Mouse (Mus musculus) v-Abl transformed pro-B cells (cell line): ENCODE data around the gene Ntrk2.

ENCODE experiments used
- in situ Hi-C, 2 experiments: fragments of 400-800 bp; cut with MboI; formaldehyde crosslinking; loops; one replicate each; pipeline ENCODE4 v1.15.1; 2025; ENCODE audit not compliant: unreplicated experiment in 2 of 2

Gene Ntrk2

DNA sequence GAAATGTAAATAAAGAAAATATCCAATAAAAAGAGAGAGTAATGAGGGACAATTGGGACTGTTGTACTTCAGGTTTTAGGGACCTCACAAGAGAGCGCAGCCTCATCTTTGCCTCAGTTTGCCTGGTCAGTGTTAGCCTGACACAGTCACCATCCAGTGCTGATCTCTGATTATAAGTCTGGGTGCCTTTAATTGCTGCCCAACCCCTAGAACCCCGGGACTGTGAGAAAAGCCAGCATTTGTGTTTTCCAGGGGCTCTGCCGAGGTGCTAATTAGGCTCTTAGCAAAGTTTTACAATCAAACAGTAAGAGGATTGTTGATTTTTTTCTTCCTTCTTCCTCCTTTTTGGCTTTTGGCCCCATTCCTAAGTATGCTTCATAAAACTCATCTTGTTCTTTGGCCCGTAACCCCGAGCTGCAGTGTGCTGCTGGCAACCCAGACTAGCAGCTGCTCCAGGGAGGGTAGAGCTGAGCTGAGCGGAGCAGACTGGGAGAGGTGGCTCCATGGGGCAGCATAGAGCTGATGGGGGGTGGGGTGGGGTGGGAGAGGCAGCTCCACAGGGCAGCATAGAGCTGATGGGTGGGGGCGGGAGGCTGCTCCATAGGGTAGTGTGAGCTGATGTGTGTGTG lies 34.5 kb downstream of the Ntrk2 start:
- in situ Hi-C loops, result no loop called here

DNA sequence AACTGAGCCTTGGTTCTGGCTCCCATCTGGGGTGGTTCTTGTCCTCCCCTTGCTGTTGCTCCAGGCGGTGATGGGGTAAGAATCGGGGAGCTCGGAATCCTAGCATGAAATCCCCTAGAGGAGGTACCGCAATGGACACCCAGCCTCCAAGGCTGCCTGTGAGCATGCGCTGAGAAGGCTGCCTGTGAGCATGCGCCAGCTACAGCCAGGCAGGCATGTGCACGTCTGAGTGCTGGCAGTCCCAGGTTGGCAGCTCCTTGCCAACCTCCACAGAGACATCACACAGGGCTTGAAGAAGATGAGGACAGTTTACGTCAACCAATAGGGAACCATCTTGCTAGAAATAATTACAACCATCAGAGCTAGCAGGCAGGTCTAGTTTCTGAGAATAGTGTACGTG lies 37.5 kb downstream of the Ntrk2 start:
- in situ Hi-C loops, result no loop called here

DNA sequence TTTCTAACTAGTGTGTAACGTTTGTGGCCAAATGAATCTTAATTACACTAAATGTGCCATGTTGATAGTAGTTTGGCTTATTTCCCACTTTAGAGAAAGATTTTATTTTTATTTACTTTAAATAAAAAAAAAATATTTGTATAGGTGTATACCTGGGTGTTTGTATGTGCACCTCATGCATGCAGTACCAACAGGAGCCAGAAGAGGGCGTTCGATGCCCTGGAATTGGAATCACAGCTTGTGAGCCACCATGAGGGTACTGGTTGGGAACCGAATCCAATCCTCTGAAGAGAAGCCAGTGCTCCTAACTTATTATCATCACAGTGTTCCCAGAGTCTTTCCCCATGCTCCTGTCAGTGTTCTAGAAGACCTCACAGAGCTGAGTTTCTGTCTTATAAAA lies 42.2 kb downstream of the Ntrk2 start:
- in situ Hi-C loops, result no loop called here

DNA sequence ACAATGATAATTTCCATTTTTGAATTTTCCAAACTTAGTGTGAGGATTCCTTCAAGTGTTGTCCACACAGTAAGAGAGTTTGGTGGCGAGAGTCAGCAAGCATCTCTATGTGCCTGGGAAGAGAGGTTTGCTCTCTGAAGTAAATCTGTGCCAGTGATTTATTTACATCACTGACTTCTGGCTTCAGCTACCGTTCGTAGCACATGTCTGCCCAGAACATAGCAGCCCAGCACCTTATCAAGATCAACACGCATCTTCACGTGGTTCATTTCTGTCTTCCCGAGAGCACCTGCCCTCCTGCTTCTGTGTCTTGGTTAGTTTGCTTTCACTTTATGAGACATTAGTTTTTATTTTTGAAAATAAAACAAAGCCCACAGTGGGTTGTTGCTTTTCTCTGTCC lies 47.3 kb downstream of the Ntrk2 start:
- in situ Hi-C loops, result no loop called here

DNA sequence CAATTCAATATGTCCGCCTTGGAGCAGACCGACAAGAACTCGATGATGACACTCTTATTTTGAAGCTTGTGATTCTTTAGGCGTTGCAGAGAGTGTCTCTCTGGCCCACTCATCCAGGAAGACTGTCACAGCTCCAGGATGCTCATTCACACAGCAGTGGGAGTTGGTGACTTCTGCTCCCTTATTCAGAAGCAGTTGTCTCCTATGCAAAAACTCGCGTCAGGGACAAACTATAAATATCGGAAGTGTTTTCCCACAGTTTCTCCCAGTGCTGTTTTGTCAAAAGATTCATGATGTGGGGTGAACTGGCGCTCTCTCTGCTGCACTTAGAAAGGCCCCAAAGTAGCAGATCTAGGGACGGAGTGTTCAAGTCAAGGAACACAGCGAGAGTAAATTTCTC lies 59.9 kb downstream of the Ntrk2 start:
- in situ Hi-C loops, result no loop called here

DNA sequence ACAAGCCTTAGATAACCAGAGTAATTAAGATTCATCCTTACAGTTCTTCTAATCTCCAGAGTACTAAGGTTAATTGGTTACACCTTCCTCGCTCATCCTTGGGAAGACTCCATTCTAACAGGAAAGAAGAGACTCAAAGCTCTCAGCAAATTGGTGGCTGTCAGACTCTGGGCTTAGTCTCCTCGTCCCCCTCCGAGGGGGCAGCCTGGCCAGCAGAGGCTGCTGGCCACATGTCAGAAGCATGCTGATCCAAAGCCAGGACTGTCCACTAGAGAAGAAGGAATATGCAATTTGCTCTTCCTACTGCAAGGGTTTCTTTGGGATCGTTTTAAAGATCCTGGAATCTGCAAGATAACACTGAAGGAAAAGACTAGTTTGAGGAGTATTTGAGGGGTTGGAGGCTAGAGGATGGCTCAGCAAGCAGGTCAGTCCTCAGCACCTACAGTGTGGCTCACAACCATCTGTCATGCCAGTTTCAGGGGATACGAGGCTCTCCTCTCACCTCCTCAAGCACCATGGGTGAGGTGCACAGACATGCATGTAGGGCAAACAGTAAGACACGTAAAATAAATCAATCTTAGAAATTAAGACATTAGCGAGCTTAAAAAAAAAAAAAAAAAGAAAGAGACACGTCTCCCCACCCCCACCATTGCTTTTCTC lies 60.5 kb downstream of the Ntrk2 start:
- in situ Hi-C loops, result no loop called here

DNA sequence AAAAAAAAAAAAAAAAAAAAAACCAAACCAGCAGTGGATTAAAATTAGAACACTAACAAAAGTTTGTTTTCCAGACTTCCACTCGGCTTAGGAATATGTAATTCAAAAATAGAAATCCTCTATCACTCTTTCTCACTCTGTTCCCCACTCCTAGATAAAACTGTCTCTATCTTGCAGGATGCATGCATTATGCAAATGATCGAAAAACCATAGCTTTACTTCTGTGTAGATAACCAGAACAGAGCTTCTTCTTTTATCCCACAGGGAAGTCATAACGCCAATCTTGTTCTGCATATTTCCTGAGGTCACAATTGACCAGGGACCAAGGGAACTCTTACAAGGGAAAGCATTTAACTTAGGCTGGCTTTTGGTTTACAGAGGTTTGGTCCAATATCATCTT lies 76.1 kb downstream of the Ntrk2 start:
- in situ Hi-C loops, result no loop called here

DNA sequence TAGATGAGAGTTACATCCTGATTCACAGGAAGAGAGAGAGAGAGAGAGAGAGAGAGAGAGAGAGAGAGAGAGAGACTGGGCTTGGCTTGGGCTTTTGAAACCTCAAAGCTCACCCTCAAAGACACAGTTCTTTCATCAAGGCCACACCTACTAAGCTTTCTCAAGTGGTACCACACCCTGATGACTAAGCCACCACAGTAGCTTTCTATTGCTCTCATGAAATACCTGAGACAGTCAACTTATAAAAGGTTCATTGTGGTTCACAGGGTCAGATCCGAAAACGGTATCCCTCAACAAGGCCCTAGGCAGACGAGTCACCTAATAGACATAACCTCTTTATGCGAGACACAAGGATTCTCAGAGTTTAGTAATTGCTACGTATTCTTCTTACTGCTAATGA lies 76.5 kb downstream of the Ntrk2 start:
- in situ Hi-C loops, result no loop called here

DNA sequence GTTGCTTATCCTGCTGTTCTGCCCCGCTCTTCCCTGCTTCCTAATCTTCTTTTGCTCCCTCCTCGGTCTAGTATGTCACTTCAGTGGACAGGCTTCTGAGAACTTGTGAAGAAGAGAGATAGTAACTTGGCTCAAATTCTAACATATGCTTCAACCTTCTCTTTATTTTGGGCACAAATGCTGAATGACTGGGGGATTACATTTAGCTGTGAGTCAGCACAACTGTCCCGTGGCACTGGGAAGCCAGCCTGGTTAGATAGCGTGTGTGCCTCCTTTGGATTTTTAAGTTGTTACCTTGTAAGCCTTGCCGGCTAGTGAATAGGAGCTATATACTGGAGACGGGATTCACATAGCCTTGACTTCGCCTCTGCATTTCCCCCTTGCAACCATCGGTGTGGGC lies 79.7 kb downstream of the Ntrk2 start:
- in situ Hi-C loops, result no loop called here

DNA sequence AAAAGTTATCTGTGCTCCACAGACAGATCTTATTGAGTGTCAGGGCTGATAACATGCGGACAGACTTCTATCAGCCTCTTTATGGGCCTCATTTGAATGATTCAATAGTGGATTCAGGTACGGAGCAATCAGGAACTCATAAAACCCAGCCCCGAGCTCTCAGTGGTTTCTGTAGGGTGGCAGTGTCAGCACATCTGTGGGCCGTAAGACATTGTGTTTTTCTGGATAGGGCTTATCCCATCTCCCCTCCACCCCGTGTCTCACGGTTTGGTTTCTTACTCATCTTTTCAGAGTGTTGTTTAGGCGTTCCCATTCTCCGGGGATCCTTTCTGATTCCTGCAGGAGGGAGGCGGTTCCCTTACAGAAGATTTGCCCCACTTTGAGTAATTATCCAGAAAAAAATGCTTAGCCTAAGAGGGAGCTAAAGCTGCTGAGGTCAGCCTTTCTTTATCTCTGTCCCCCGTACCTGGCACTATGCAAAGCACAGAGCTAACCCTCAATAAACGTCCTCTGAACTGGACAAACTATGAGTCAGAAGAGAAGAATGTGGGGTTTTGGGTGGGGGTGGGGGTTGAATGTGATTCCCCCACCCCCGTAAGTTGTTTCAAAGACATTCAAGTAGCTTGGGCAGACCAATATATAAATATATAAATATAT lies 90.0 kb downstream of the Ntrk2 start:
- in situ Hi-C loops, result no loop called here

DNA sequence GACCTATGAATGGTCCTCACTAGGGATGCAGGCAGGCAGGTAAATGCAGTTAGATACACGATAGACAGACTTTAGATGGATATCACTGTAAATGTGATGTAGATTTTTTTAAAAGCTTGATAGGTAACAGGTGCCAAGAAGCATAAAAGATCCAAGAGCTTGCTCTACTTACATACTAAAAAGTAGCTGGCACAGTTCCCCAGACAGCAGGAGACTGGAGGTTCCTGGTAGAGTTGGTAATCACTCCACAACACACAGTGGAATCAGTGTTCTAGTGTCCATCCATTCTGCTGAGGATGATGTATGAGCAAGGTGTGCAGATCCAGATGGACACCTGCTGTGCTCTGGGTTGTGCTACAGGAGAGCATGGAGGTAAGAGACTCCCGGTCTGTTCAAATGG lies 93.0 kb downstream of the Ntrk2 start:
- in situ Hi-C loops, result no loop called here

DNA sequence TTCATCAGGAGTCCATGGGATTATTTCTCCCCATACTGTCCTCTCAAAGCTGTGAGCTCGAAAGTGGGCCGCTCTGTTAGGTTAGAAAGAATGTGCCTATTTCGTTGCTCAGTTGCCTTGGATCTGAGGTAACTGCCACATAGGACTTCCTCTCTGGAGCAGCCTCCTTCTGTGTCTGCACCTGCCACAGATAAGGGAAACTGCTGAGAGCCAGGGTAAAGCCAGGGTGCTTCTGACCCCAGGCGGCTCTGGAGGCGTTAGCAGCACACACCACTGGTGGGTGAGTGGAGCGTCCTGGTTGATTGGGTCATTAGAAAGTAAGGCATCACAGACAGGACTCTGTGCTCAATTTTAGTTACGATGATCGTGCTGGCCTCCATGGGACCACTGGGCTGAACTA lies 95.9 kb downstream of the Ntrk2 start:
- in situ Hi-C loops, result no loop called here

DNA sequence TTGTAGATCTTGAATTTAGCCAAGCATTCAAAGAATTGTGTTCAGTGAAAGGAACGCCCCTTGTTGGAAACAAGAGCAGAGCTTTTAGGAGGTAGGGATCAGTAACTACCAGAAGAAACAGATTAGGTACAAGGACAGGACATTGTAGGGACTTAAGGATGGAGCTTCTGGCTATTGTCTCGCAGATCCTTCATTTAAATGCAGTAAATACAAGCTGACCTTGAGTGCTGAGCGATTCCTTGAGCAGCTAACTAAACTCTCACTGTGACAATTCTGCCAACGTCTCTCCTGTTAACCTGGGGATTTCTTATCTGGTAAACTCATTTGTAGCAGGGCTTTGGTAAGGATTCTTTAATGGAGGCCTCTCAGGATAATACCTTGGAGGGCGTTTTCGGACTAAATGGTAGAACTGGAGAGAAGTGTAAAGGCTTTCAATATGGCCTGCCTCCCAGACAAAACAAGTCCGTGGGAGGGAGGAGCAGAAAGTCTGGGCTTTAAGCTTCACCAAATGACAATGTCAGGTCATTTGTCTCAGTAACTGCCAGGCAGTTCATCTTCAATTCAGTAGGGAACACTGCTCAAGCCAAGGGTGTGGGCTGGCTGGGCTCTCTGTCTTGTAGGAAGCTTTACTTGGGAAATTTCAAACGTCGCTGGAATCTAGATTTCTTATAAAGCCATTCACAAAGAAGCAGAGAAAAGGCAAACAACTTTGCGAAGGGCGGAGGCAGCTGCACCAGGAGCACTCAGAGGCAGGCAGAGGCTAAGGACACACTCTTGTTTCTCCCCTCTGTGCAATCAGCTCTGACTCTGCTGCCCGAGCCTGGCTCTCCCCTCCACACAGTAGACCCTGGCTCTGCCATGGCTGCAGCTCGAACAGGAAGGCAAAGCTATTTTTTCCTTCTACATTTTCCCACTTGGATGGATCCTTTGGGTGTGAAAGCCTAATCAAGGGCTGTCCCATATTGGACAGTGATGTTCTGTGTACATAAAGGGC lies 98.7 kb downstream of the Ntrk2 start:
- in situ Hi-C loops, result no loop called here

DNA sequence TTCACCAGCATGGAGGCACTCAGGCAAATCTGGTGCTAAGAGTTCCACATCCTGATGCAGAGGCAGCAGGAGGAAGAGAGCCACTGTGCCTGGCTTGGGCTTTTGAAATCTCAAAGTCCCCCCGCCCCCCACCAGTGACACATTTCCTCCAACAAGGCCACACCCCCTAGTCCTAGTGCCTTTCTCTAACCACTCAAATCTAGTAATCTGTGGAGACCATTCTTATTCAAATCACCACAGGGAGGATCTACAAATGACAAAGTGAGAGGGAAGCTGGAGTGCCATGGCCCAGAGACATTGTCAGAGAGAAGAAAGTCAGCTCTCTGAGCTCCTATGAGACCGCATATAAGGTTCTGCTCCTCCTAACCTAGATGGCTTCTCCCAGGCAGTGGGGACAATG lies 105.6 kb downstream of the Ntrk2 start:
- in situ Hi-C loops, result no loop called here

DNA sequence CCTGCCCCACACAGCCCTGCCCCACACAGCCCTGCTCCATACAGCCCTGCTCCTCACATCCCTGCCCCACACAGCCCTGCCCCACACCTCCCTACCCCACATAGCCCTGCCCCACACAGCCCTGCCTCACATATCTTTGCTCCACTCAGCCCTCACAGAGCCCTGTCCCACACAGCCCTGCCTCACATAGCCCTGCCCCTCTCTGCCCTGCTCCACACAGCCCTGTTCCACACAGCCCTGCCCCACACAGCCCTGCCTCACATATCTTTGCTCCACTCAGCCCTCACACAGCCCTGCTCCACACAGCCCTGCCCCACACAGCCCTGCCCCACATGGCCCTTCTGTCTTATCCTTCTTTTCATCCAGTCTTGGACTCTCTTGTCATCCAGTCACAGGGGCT lies 106.2 kb downstream of the Ntrk2 start:
- in situ Hi-C loops, result no loop called here

DNA sequence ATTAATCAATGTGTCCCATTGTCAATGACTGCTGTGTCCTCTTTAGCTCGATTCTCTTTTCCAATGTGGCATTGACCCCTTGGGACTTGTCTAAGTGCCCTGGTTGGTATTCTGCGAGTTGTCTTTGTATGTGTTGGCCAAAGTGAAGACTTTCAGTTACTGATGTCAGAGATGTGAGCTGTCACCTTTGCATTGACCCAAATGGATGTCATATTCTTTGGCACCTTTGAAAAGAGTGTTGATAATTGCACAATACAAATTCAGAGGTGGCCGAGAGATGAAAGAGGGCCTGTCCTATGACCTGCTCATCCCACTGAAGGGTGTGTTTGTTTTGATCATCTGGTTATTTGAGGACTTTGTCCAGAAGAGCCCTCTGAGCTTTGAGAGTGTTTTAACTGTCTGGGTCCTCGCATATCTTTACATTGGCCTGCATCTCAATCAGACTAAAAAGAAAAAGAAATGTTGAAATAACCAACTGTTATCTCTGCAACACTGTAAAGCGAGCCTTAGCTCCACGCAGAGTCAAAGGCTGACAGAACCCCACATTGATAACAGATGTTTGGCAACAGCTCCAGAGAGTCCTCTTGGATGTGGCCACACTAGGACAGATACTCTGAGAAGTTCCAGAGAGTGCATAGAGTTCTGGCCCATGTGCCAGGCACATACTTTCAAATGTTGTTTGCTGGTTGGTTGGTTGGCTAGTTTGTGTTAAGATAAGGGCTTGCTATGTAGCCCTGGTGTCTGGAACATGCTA lies 107.9 kb downstream of the Ntrk2 start:
- in situ Hi-C loops, result no loop called here

DNA sequence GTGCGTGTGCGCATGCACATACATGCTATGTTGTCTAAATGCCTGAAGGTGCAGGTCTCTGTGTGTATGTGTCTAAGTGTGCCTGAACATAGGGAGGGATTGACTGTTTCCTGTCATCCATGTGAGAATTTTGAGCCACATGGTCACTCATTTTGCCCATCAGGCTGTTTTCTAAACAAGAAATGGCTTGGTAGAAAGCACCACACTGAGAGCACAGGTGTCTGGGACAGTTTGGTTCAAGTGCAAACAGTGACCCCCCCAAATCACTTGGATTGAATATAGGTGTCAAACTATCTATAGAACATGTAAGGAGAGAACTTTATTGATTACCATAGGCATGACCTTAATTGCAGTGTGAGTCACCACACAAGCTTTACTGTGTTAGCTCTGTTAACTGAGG lies 110.0 kb downstream of the Ntrk2 start:
- in situ Hi-C loops, result no loop called here

DNA sequence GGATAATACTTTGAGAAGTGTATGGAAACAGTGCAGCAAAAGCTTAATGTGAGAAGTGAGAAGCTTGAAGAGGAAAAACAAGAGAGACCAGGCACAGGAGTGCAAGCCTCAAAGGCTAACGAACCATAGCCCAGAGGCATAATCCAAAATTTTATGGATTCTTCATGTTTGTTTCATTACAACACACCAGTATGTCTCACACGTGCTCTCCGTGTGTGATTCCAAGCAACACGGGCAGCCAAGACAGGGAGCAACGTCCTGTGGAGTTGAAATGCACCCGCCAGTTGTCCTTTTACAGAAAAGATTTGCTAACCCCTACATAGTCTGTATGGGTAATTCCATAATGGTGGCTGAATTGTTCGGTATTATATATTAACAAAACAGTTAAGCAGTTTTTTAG lies 113.9 kb downstream of the Ntrk2 start:
- in situ Hi-C loops, result no loop called here

DNA sequence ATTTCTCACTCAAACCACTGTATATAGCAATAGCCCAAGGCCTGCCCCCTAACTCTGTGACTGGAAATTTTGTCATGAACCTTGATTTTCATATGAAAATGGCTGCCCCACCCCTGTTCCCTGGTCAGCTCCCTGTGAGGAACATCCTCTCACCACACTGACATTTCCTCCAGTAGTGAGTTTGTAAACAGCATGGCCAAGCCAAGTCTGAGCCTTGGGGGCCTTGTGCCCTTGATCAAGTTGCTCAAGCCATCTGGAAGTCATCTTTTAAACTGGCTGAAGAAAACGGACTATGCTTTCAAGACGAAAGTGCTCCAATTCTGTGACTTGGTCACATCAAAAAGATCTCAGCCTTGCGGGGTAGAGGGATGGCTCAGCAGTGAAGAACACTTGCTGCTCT lies 114.9 kb downstream of the Ntrk2 start:
- in situ Hi-C loops, result no loop called here

DNA sequence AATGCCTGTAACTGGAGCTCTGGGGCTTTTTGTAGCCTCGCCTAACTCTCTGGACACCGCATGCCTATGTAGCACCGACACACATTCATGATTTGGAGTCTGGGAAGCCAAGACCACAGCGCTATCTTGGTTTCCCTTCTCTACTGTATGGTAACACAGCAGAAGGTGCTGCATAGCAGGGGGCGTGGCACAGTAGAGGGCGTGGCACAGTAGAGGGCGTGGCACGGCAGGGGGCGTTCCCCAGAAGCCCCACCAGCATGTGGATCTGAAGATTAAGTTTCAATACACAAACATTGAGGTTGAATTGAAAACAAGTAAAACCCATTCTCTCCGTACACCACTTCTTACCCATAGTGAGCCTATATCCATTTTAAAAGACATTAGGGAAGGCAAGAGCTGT lies 115.3 kb downstream of the Ntrk2 start:
- in situ Hi-C loops, result no loop called here
